Mouse (Mus musculus) thymus, adult 2 months (tissue): ENCODE measurements around the gene Dcakd. TPM values are rescaled to one million over a fixed set of nuclear protein-coding genes. Genes with fewer than 3 reads are reported as not detected.

Source experiments
- DNase-seq: peaks from one replicate; pipeline ENCODE4 v3.0.0; 2021
- H3K27ac ChIP-seq: fragments of 200-500 bp; 2 replicates; pipeline ENCODE4 v1.5.1; 2012; ENCODE audit warnings: low read length, control low read depth; ENCODE audit not compliant: control insufficient read depth, insufficient read depth
- H3K27me3 ChIP-seq: fragments of 200-500 bp; 2 replicates; pipeline ENCODE4 v1.6.1; 2012; ENCODE audit warnings: mild to moderate bottlenecking, low read length, moderate library complexity, mixed read lengths; ENCODE audit not compliant: control insufficient read depth, insufficient read depth
- H3K36me3 ChIP-seq: fragments of 200-500 bp; 2 replicates; pipeline ENCODE4 v1.6.1; 2012; ENCODE audit warnings: mild to moderate bottlenecking, low read length, moderate library complexity; ENCODE audit not compliant: control insufficient read depth, insufficient read depth
- H3K4me1 ChIP-seq: fragments of 200-500 bp; replicated peaks from 2 replicates; pipeline ENCODE4 v1.6.1; 2012; ENCODE audit warnings: low read length; ENCODE audit not compliant: control insufficient read depth, insufficient read depth
- H3K4me3 ChIP-seq: fragments of 200-500 bp; 2 replicates; pipeline ENCODE4 v1.5.1; 2012; ENCODE audit warnings: mild to moderate bottlenecking, low read length, control low read depth, moderate library complexity; ENCODE audit not compliant: control insufficient read depth, insufficient read depth
- CTCF ChIP-seq: fragments of 200-500 bp; IDR thresholded peaks from 2 replicates; pipeline ENCODE4 v1.5.1; 2012; ENCODE audit warnings: mild to moderate bottlenecking, control low read depth, low read length, moderate library complexity, borderline replicate concordance; ENCODE audit not compliant: control insufficient read depth, poor library complexity, insufficient read depth; ENCODE audit errors: extremely low read depth
- POLR2A ChIP-seq: fragments of 200-500 bp; IDR thresholded peaks from 2 replicates; pipeline ENCODE4 v1.6.1; 2012; ENCODE audit warnings: mild to moderate bottlenecking, low read length, control low read depth, moderate library complexity; ENCODE audit not compliant: control insufficient read depth, poor library complexity, insufficient read depth; ENCODE audit errors: extremely low read depth
- WGBS: fragments of 180-500 bp; shearing (Covaris S2); methylation state at CpG from one replicate; pipeline ENCODE4 v1.1.7; 2018; 5-methylcytosine and 5-hydroxymethylcytosine counted together
- polyA plus RNA-seq: library from polyadenylated mRNA; depleted of rRNA; stranded (reverse); fragments of >200 nt; gene quantifications from 2 replicates; pipeline ENCODE4 v1.2.3, GENCODE M21; 2012

The Dcakd gene
- polyA plus RNA-seq, 1 experiment: 77.5 TPM

DNA sequence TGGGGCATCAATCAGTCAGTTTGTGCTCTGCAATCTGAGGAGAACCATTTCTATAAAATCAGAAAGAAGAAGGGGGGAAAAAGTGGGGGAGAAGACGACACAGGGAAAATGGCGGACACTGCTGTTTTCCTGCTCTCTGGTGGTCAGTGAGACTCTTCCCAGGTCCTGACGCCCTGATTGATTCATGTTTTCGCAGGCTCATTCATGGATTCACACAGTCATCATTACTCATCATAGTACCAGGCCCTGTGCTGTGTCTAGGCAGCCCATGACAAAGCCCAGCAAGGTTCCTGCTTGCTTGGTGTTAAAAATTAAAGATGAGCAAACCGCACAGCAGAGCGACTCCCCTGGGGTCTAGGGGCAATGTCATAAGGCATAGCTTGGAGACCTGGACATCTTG lies 69.7 kb downstream of the Dcakd start:
- Histone ChIP-seq H3K36me3 (no peaks in the 10 kb centered on the region), H3K27ac (no peak overlapping the region), H3K27me3 (no peaks in the 10 kb centered on the region; the same call in 1 of the 2 replicates), H3K4me1 (no peaks in the 10 kb centered on the region), H3K4me3 (no peak overlapping the region)
- DNase-seq: no peak
- TF ChIP-seq POLR2A: no peak
- TF ChIP-seq CTCF: no peak
- WGBS: 95% methylated on average over 6 of the region's 6 CpGs

DNA sequence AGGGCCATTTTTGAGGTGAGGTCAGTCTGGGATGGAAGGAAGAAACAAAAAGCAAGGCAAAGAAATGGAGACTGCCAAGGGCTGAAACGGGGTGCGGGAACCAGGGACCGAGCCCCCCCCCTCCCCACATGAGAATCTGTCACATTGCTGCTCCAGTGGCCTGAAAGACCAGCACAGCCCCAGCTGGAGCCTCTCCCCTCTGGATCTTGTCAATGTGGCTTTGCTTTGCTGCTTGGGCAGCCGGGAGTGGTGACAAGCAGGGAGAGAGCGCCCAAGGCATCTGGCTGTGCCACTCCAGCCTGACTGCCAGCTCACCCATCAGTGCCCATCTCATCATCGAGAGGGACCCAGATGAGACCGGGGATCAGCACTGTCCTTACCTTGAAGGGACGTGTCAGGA lies 70.4 kb downstream of the Dcakd start:
- no peaks in the 10 kb centered on the region; the same call in 1 of the 2 replicates for H3K27me3 ChIP-seq
- no peak overlapping the region for H3K4me3 ChIP-seq
- 88% methylated on average over 8 of the region's 8 CpGs for WGBS
- no peaks in the 10 kb centered on the region for H3K36me3 ChIP-seq
- no peak for DNase-seq
- no peak for TF ChIP-seq CTCF
- no peak for TF ChIP-seq POLR2A
- H3K27ac ChIP-seq: no peak overlapping the region
- H3K4me1 ChIP-seq: no peaks in the 10 kb centered on the region

DNA sequence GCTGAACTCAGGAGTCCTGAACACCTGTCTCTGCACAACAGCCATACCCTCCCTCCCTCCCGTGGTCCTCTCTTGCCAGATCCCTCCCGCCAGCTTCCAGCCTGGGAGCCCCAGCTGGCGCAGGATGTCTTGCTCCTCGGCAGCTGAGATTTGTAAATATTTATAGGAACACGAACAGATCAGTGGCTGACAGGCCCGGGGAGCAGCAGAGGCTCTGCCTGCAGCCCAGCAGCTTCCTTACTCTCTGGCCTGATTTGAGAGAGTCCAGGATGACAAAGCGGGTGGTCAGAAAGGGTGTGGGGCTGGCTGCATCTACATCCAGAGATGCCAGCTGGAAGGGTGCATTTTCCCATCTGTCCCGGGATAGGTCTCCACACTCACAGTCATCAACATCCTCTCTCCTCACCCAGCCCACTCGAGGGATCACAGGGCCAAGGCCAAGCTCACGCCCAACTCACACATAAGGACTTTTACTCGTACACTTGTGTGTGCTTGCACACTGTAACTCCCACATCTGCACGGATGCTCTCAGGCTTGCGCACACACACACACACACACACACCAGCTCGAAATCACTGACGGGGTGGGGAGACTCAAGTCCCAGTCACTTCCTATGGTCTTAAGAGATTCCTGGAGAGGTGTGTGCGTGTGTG lies 71.0 kb downstream of the Dcakd start:
- no peaks in the 10 kb centered on the region; the same call in 1 of the 2 replicates for H3K27me3 ChIP-seq
- DNase-seq: no peak
- WGBS: 67% methylated on average over 16 of the region's 16 CpGs

DNA sequence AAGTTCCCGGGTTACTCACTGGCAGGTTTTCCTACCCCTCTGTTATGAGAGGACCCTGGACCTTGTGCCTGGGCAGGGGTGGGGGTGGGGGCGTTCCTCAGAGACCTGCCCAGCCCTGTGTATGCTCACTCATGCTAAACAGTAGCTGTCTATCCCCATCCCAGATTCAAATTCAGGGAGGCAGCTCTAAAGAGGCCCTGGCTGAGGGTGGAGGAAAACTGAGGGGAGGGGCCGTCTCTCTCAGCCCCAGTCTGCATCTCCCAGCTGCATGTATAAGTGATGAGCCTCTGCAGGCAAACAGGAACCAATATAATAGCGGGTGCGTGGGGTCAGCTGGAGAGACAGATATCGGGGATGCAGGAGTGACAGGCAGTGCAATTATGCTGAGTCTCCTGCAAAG lies 75.2 kb downstream of the Dcakd start:
- TF ChIP-seq CTCF: no peak
- TF ChIP-seq POLR2A: no peak
- no peaks in the 10 kb centered on the region for H3K36me3 ChIP-seq
- 53% methylated on average over 6 of the region's 6 CpGs for WGBS
- no peak overlapping the region for H3K4me3 ChIP-seq
- H3K4me1 ChIP-seq: no peaks in the 10 kb centered on the region
- no peak for DNase-seq
- H3K27ac ChIP-seq: no peak overlapping the region
- H3K27me3 ChIP-seq: peaks cover 4% of the 10 kb centered on the region; the same call in 1 of the 2 replicates

More for the DNA sequence above, 71.0 kb downstream of the Dcakd start:
- no peak overlapping the region for H3K27ac ChIP-seq
- H3K4me1 ChIP-seq: no peaks in the 10 kb centered on the region
- no peaks in the 10 kb centered on the region for H3K36me3 ChIP-seq
- TF ChIP-seq POLR2A (no peak), CTCF (no peak)
- H3K4me3 ChIP-seq: no peak overlapping the region

DNA sequence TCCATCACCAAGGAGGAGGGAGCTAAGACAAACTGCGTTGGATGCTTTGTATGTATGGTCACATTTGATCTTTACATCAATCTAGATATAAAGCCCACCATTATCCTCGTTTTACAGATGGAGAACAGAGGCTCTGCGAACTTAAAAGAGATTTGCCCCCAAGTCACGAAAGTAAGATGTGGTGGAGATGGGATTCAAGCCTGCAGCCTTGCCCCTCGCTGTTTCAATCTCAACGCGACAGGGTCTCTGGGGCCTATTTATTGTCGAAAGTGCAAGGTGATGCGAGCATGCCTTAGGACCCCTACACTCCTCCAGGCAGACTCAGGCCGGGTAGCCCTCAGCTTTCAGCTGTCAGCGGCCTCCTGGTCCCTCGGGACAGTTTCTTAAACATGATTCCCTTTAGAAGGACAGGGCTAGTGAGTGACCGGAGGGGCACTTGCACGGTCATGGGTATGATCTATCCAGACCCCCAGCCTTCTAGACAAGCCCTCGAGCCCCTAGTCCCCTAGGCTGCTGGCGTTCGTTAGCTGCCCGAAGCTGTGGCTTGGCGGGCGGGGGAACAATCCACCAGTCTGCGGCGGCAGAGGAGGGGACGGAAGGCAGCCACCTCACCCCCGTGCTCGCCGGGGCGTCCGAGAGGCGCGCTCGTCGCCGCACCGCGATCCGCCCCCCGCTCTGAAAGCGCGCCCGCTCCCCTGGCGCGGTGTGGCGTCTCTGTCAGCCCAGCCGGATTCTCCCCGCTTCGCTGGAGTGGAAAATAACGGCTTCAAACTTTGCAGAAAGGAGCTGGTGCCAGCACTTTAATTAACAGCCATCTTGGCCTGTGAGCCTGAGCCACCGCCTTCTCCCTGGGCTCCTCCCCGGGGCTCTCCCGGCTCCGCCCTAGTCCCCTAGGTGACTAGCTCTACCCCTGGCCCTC lies 79.8 kb downstream of the Dcakd start:
- peaks cover 9% of the 10 kb centered on the region for H3K4me1 ChIP-seq
- no peak overlapping the region for H3K27ac ChIP-seq
- H3K36me3 ChIP-seq: no peaks in the 10 kb centered on the region
- 2% methylated on average over 51 of the region's 51 CpGs for WGBS
- H3K27me3 ChIP-seq: peaks cover 38% of the 10 kb centered on the region
- TF ChIP-seq CTCF (no peak), POLR2A (no peak)
- peak overlapping the region; percentile 28 for H3K4me3 ChIP-seq
- DNase-seq: peak; percentile 13

DNA sequence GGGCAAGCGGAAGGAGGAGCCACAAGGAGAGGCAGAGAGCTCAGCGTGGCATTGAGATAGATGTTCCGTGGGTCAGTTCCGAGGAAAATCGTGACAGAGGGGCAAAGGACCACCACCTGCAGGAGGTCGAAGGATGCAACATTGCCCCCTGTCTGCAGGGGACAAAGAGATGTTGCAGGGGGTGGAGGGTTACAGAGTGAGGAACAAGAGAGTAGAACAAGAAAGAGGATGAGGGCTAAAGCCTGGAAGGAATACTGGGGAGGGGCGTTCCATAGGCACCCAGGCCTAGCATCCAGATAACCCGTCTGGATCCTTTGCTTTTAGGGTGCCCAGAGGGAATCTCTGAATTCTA lies 81.2 kb downstream of the Dcakd start:
- no peak for TF ChIP-seq CTCF
- no peak for TF ChIP-seq POLR2A
- H3K27me3 ChIP-seq: peaks cover 38% of the 10 kb centered on the region
- DNase-seq: peak; percentile 33
- peaks cover 9% of the 10 kb centered on the region for H3K4me1 ChIP-seq
- H3K36me3 ChIP-seq: no peaks in the 10 kb centered on the region
- 10% methylated on average over 8 of the region's 8 CpGs for WGBS
- no peak overlapping the region for H3K27ac ChIP-seq
- peak overlapping the region; percentile 17; the same call in 1 of the 2 replicates for H3K4me3 ChIP-seq
